Mouse (Mus musculus): Measurements from ENCODE around the gene Nr1i3. TPM values are rescaled to one million over a fixed set of nuclear protein-coding genes. Genes with fewer than 3 reads are reported as not detected.

Gene Nr1i3
- total RNA-seq, 2 experiments from 2014 or later = not detected

GRCm38 (mm10) chr1:171251594-171252324, 38.0 kb downstream of the Nr1i3 start:
- peak; percentile 58 for DNase-seq

- DNase-seq = no peak
Observed at GRCm38 (mm10) chr1:171252415-171252814, 38.6 kb downstream of the Nr1i3 start.

GRCm38 (mm10) chr1:171256095-171256818, 42.5 kb downstream of the Nr1i3 start:
- no peak for DNase-seq

GRCm38 (mm10) chr1:171256937-171257548, 43.3 kb downstream of the Nr1i3 start:
- peak; percentile 62 for DNase-seq

GRCm38 (mm10) chr1:171257781-171258180, 44.0 kb downstream of the Nr1i3 start:
- DNase-seq = no peak

GRCm38 (mm10) chr1:171258921-171259320, 45.2 kb downstream of the Nr1i3 start:
- no peak for DNase-seq

GRCm38 (mm10) chr1:171260316-171260715, 46.5 kb downstream of the Nr1i3 start:
- no peak for DNase-seq

GRCm38 (mm10) chr1:171262594-171263130, 48.9 kb downstream of the Nr1i3 start:
- DNase-seq = peak; percentile 58

GRCm38 (mm10) chr1:171263185-171263611, 49.4 kb downstream of the Nr1i3 start:
- no peak for DNase-seq

GRCm38 (mm10) chr1:171263666-171264461, 50.1 kb downstream of the Nr1i3 start:
- DNase-seq = no peak

- DNase-seq = no peak
Observed at GRCm38 (mm10) chr1:171265971-171266744, 52.4 kb downstream of the Nr1i3 start.

GRCm38 (mm10) chr1:171268341-171268740, 54.6 kb downstream of the Nr1i3 start:
- DNase-seq = no peak

GRCm38 (mm10) chr1:171269848-171270572, 56.2 kb downstream of the Nr1i3 start, which contains the start of gene B4galt3:
Gene B4galt3 (plus strand): TSS chr1:171270328.
- DNase-seq = peak; percentile 97

Other genes with a start within 250 kb of the Nr1i3 start
- 1 to 10 TPM; 6.2 to 6.9 TPM for gene Fcgr2b, start 237.4 kb upstream of the Nr1i3 start, total RNA-seq (2021)
- under 1 TPM; 0.19 to 0.41 TPM for gene Fcgr4, start 195.1 kb upstream of the Nr1i3 start, total RNA-seq (2021)
- 1 to 10 TPM; 9.3 to 9.4 TPM for gene Fcgr3, start 149.0 kb upstream of the Nr1i3 start, total RNA-seq (2021)
- gene Cfap126, start 100.1 kb upstream of the Nr1i3 start, total RNA-seq (2021) = 1 to 10 TPM; 1.2 to 1.8 TPM
- gene Sdhc, start 63.4 kb upstream of the Nr1i3 start, total RNA-seq (2021) = 100 to 1,000 TPM; 568 to 707 TPM
- 100 to 1,000 TPM; 478 to 752 TPM for gene Mpz, start 63.3 kb upstream of the Nr1i3 start, total RNA-seq (2021)
- gene Pcp4l1, start 17.7 kb upstream of the Nr1i3 start, total RNA-seq (2021) = 10 to 100 TPM; 11.6 to 11.8 TPM
- 10 to 100 TPM; 42.2 to 44.7 TPM for gene Tomm40l, start 8.5 kb downstream of the Nr1i3 start, total RNA-seq (2021)
- gene Apoa2, start 11.1 kb downstream of the Nr1i3 start, total RNA-seq (2021) = 1 to 10 TPM in 1 of 2 experiments, not detected in 1; 4.2 TPM
- 10 to 100 TPM; 10.4 to 13.3 TPM for gene Fcer1g, start 20.4 kb downstream of the Nr1i3 start, total RNA-seq (2021)
- 1 to 10 TPM; 3.9 to 8.0 TPM for gene Adamts4, start 36.5 kb downstream of the Nr1i3 start, total RNA-seq (2021)
- 100 to 1,000 TPM; 468 to 578 TPM for gene Ndufs2, start 37.4 kb downstream of the Nr1i3 start, total RNA-seq (2021)
- 10 to 100 TPM; 11.0 to 17.6 TPM for gene B4galt3, start 56.4 kb downstream of the Nr1i3 start, total RNA-seq (2021)
- 10 to 100 TPM; 11.6 to 15.1 TPM for gene Ppox, start 67.2 kb downstream of the Nr1i3 start, total RNA-seq (2021)
- 10 to 100 TPM; 15.3 to 19.7 TPM for gene Usp21, start 74.0 kb downstream of the Nr1i3 start, total RNA-seq (2021)
- gene Ufc1, start 81.1 kb downstream of the Nr1i3 start, total RNA-seq (2021) = 10 to 100 TPM; 81.8 to 87.9 TPM
- 10 to 100 TPM; 30.3 to 31.2 TPM for gene Dedd, start 115.2 kb downstream of the Nr1i3 start, total RNA-seq (2021)
- 10 to 100 TPM; 20.1 to 22.5 TPM for gene Nit1, start 131.7 kb downstream of the Nr1i3 start, total RNA-seq (2021)
- 100 to 1,000 TPM; 104 to 113 TPM for gene Pfdn2, start 131.7 kb downstream of the Nr1i3 start, total RNA-seq (2021)
- under 1 TPM; 0.31 to 0.61 TPM for gene Klhdc9, start 146.8 kb downstream of the Nr1i3 start, total RNA-seq (2021)
- gene Nectin4, start 156.1 kb downstream of the Nr1i3 start, total RNA-seq (2021) = under 1 TPM; 0.07 to 0.20 TPM
- gene Arhgap30, start 175.0 kb downstream of the Nr1i3 start, total RNA-seq (2021) = 1 to 10 TPM; 1.7 to 2.3 TPM
- gene Usf1, start 197.3 kb downstream of the Nr1i3 start, total RNA-seq (2021) = 10 to 100 TPM; 31.5 to 32.4 TPM
- gene Tstd1, start 204.9 kb downstream of the Nr1i3 start, total RNA-seq (2021) = under 1 TPM; 0.82 to 0.90 TPM
- gene F11r, start 223.6 kb downstream of the Nr1i3 start, total RNA-seq (2021) = 10 to 100 TPM; 13.9 to 15.0 TPM